ENCODE assay signal across 8 mouse cellular contexts in the genomic region with DNA sequence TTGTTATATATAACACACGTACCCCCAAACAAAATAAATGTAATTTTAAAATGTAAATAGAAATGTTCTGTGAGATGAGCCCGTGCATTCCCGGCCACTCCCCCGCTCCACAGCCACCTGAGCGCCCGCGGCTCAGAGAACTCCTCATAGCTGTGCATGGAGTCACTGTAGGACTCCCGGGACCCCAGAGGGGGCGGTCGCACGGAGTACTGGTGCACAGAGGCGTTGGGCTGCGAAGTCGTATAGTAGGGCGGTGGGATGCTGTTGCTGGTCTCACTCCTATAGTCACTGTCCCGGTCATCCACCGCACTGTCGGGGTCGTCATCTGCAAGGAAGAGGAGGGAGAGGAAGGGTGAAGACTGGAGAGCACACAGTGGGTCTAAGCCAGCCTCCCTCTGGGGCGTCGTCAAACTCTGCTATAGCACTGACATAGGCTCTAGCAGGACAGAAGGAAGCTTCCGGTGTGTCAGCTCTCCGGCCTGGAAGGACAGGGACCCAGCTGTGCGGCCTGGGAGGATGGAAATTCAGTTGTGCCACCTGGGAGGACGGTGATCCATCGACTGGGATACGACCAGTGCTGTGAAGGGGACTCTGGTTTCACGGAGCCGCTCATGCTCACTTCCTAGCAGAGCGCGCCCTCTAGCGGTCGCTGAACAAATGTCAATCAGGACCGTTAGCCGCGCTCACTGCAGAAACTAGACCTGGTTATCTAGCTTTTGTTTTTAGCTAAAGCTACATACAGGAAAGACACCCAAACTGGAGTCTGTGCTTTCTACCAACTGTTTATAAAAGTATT. TPM values are rescaled to one million over a fixed set of nuclear protein-coding genes. Genes with fewer than 3 reads are reported as not detected.
DNase-seq lines count a peak whose midpoint lies in the region; ATAC-seq and TF ChIP-seq lines count a peak whose summit lies in the region.

No protein-coding gene starts in this region.

- TF ChIP-seq POLR2A in bone marrow, adult 2 months (IDR thresholded peaks at IDR 0.05; ENCODE audit: borderline replicate concordance, control insufficient read depth, low read depth, low read length): no peak

- H3K9me3 ChIP-seq in embryonic facial prominence, embryonic 14.5 days (ENCODE audit: control insufficient read depth, low read length): no peaks in the 10 kb centered on the region
- H3K9me3 ChIP-seq in heart, embryonic 10.5 days: no peaks in the 10 kb centered on the region
- H3K9me3 ChIP-seq in kidney, embryonic 16.5 days (ENCODE audit: low read length): no peaks in the 10 kb centered on the region
- H3K9me3 ChIP-seq in liver, embryonic 12.5 days (replicated peaks): no peaks in the 10 kb centered on the region

- H3K27me3 ChIP-seq in C2C12 (ENCODE audit: control insufficient read depth, insufficient read depth, insufficient read length): peaks cover 3% of the 10 kb centered on the region
- peaks cover 46% of the 10 kb centered on the region for H3K27me3 ChIP-seq in embryonic facial prominence, embryonic 14.5 days (replicated peaks; ENCODE audit: control insufficient read depth, insufficient read depth, low read length)
- peaks cover 94% of the 10 kb centered on the region for H3K27me3 ChIP-seq in heart, embryonic 10.5 days (ENCODE audit: insufficient read depth, poor library complexity, severe bottlenecking)
- H3K27me3 ChIP-seq in kidney, embryonic 16.5 days (ENCODE audit: insufficient read depth, low read length): peaks cover 53% of the 10 kb centered on the region
- H3K27me3 ChIP-seq in liver, embryonic 12.5 days (replicated peaks): peaks cover 79% of the 10 kb centered on the region

- H3K36me3 ChIP-seq in C2C12 (ENCODE audit: control insufficient read depth, insufficient read depth): no peaks in the 10 kb centered on the region
- no peaks in the 10 kb centered on the region for H3K36me3 ChIP-seq in embryonic facial prominence, embryonic 14.5 days (ENCODE audit: control insufficient read depth, insufficient read depth, low read length)
- no peaks in the 10 kb centered on the region for H3K36me3 ChIP-seq in heart, embryonic 10.5 days
- no peaks in the 10 kb centered on the region for H3K36me3 ChIP-seq in kidney, embryonic 16.5 days (ENCODE audit: insufficient read depth, low read length)
- H3K36me3 ChIP-seq in liver, embryonic 12.5 days: no peaks in the 10 kb centered on the region

- peak; percentile 90 for DNase-seq in embryonic facial prominence, embryonic 14.5 days (ENCODE audit: low spot score)
- DNase-seq in heart, embryonic 10.5 days (ENCODE audit: low spot score): peak; percentile 91
- peak; percentile 93 for DNase-seq in naive thymus-derived CD4-positive, alpha-beta T cell, adult 2 months (ENCODE audit: low read depth)
- peak; percentile 78 to 95 for DNase-seq in spleen, postnatal 4 days (ENCODE audit: low spot score in 2 of 2)

- H3K27ac ChIP-seq in bone marrow, adult 2 months (ENCODE audit: control insufficient read depth, insufficient read depth, low read depth, low read length, poor library complexity): no peak overlapping the region
- no peak overlapping the region for H3K27ac ChIP-seq in embryonic facial prominence, embryonic 14.5 days (replicated peaks; ENCODE audit: low read depth, low read length)
- no peak overlapping the region for H3K27ac ChIP-seq in heart, embryonic 10.5 days
- H3K27ac ChIP-seq in kidney, embryonic 16.5 days (ENCODE audit: low read length): no peak overlapping the region
- no peak overlapping the region for H3K27ac ChIP-seq in liver, embryonic 12.5 days

- H3K79me3 ChIP-seq in C2C12 (ENCODE audit: low read depth): no peaks in the 10 kb centered on the region

- no peaks in the 10 kb centered on the region for H3K4me1 ChIP-seq in bone marrow, adult 2 months (ENCODE audit: control insufficient read depth, insufficient read depth, low read length)
- no peaks in the 10 kb centered on the region for H3K4me1 ChIP-seq in embryonic facial prominence, embryonic 14.5 days (ENCODE audit: control insufficient read depth, insufficient read depth, low read length)
- peaks cover 15% of the 10 kb centered on the region for H3K4me1 ChIP-seq in heart, embryonic 10.5 days
- H3K4me1 ChIP-seq in kidney, embryonic 16.5 days (ENCODE audit: insufficient read depth, low read length): peaks cover 7% of the 10 kb centered on the region
- H3K4me1 ChIP-seq in liver, embryonic 12.5 days: peaks cover 26% of the 10 kb centered on the region

- no peak overlapping the region for H3ac ChIP-seq in C2C12 (ENCODE audit: control insufficient read depth, insufficient read length, low read depth)

- no peak overlapping the region for H3K4me3 ChIP-seq in C2C12 (ENCODE audit: insufficient read depth, poor library complexity, severe bottlenecking)
- no peak overlapping the region for H3K4me3 ChIP-seq in bone marrow, adult 2 months (replicated peaks; ENCODE audit: control insufficient read depth, low read depth, low read length)
- no peak overlapping the region for H3K4me3 ChIP-seq in embryonic facial prominence, embryonic 14.5 days (ENCODE audit: low read depth, low read length)
- no peak overlapping the region for H3K4me3 ChIP-seq in heart, embryonic 10.5 days
- H3K4me3 ChIP-seq in kidney, embryonic 16.5 days (ENCODE audit: low read length): no peak overlapping the region
- no peak overlapping the region for H3K4me3 ChIP-seq in liver, embryonic 12.5 days

- H3K9ac ChIP-seq in embryonic facial prominence, embryonic 14.5 days (ENCODE audit: low read depth, low read length): no peak overlapping the region
- no peak overlapping the region for H3K9ac ChIP-seq in kidney, embryonic 16.5 days (replicated peaks; ENCODE audit: low read length)
- H3K9ac ChIP-seq in liver, embryonic 12.5 days: no peak overlapping the region

- ATAC-seq in embryonic facial prominence, embryonic 14.5 days (ENCODE audit: low read depth): peak; percentile 77
- ATAC-seq in kidney, embryonic 16.5 days (ENCODE audit: low FRiP score, low TSS enrichment): peak; percentile 42
- peak; percentile 33; the same call in 1 of the 2 replicates for ATAC-seq in liver, embryonic 12.5 days

- H3K79me2 ChIP-seq in C2C12 (ENCODE audit: control insufficient read depth, insufficient read depth): no peaks in the 10 kb centered on the region

- peak; percentile 78 for TF ChIP-seq CTCF in C2C12 (IDR thresholded peaks at IDR 0.05; ENCODE audit: control insufficient read depth, insufficient read depth, insufficient read length)
- TF ChIP-seq CTCF in bone marrow, adult 2 months (IDR thresholded peaks at IDR 0.05; ENCODE audit: control insufficient read depth, insufficient read depth, low read length): peak; percentile 94

- WGBS in bone marrow, adult 2 months: 20% methylated on average over 36 of the region's 36 CpGs
- WGBS in embryonic facial prominence, embryonic 14.5 days: 6% methylated on average over 34 of the region's 36 CpGs
- 9% methylated on average over 36 of the region's 36 CpGs for WGBS in heart, embryonic 10.5 days
- WGBS in kidney, embryonic 16.5 days: 7% methylated on average over 36 of the region's 36 CpGs
- 10% methylated on average over 36 of the region's 36 CpGs for WGBS in liver, embryonic 12.5 days (ENCODE audit: insufficient replicate concordance)

- peak overlapping the region; percentile 23 for H3K4me2 ChIP-seq in embryonic facial prominence, embryonic 14.5 days (ENCODE audit: low read depth, low read length)
- H3K4me2 ChIP-seq in kidney, embryonic 16.5 days (replicated peaks; ENCODE audit: low read depth, low read length): no peak overlapping the region
- H3K4me2 ChIP-seq in liver, embryonic 12.5 days: peak overlapping the region; percentile 28; the same call in 1 of the 2 replicates

RNA-seq across cellular contexts. Expression of gene Unc13a, which starts 11.0 kb away (rescaled TPM):
- 1.5 TPM for polyA plus RNA-seq in C2C12 (2012; fragmentation: generic; extraction: Trizol)
- polyA plus RNA-seq in bone marrow, adult 2 months (2011; ENCODE audit: insufficient read depth, insufficient read length, low replicate concordance, missing spikeins): 0.18 TPM in 1 of 2 replicates, not detected in the other
- 1.1 and 1.4 TPM in 2 replicates for polyA plus RNA-seq in embryonic facial prominence, embryonic 14.5 days (2014; fragmentation: Nextera tagmentation; extraction: Ambion mirVana)
- 0.31 and 0.48 TPM in 2 replicates for polyA plus RNA-seq in heart, embryonic 10.5 days (2016; fragmentation: Nextera tagmentation; extraction: Ambion mirVana)
- 0.55 and 0.94 TPM in 2 replicates for polyA plus RNA-seq in kidney, embryonic 16.5 days (2015; fragmentation: Nextera tagmentation; extraction: Ambion mirVana)
- 0.22 and 0.31 TPM in 2 replicates for polyA plus RNA-seq in liver, embryonic 12.5 days (2016; fragmentation: Nextera tagmentation; extraction: Ambion mirVana)

RNA-seq across cellular contexts. Expression of gene Jak3, which starts 15.6 kb away (rescaled TPM):
- 1.2 TPM for polyA plus RNA-seq in C2C12 (2012; fragmentation: generic; extraction: Trizol)
- polyA plus RNA-seq in bone marrow, adult 2 months (2011; ENCODE audit: insufficient read depth, insufficient read length, low replicate concordance, missing spikeins): 7.5 and 15.6 TPM in 2 replicates
- polyA plus RNA-seq in embryonic facial prominence, embryonic 14.5 days (2014; fragmentation: Nextera tagmentation; extraction: Ambion mirVana): 4.8 and 5.2 TPM in 2 replicates
- 6.7 and 9.7 TPM in 2 replicates for polyA plus RNA-seq in heart, embryonic 10.5 days (2016; fragmentation: Nextera tagmentation; extraction: Ambion mirVana)
- 6.6 and 7.5 TPM in 2 replicates for polyA plus RNA-seq in kidney, embryonic 16.5 days (2015; fragmentation: Nextera tagmentation; extraction: Ambion mirVana)
- polyA plus RNA-seq in liver, embryonic 12.5 days (2016; fragmentation: Nextera tagmentation; extraction: Ambion mirVana): 9.2 and 10.4 TPM in 2 replicates

RNA-seq across cellular contexts. Expression of gene Insl3, which starts 28.5 kb away (rescaled TPM):
- 0.14 TPM for polyA plus RNA-seq in C2C12 (2012; fragmentation: generic; extraction: Trizol)
- 10.2 and 16.7 TPM in 2 replicates for polyA plus RNA-seq in bone marrow, adult 2 months (2011; ENCODE audit: insufficient read depth, insufficient read length, low replicate concordance, missing spikeins)
- 1.0 TPM in 1 of 2 replicates, not detected in the other for polyA plus RNA-seq in embryonic facial prominence, embryonic 14.5 days (2014; fragmentation: Nextera tagmentation; extraction: Ambion mirVana)
- 0.99 and 1.5 TPM in 2 replicates for polyA plus RNA-seq in heart, embryonic 10.5 days (2016; fragmentation: Nextera tagmentation; extraction: Ambion mirVana)
- polyA plus RNA-seq in kidney, embryonic 16.5 days (2015; fragmentation: Nextera tagmentation; extraction: Ambion mirVana): 1.3 and 7.7 TPM in 2 replicates
- polyA plus RNA-seq in liver, embryonic 12.5 days (2016; fragmentation: Nextera tagmentation; extraction: Ambion mirVana): 1.5 and 2.1 TPM in 2 replicates

RNA-seq across cellular contexts. Expression of gene B3gnt3, which starts 41.1 kb away (rescaled TPM):
- 0.02 TPM for polyA plus RNA-seq in C2C12 (2012; fragmentation: generic; extraction: Trizol)
- polyA plus RNA-seq in bone marrow, adult 2 months (2011; ENCODE audit: insufficient read depth, insufficient read length, low replicate concordance, missing spikeins): 1.3 and 2.3 TPM in 2 replicates
- polyA plus RNA-seq in embryonic facial prominence, embryonic 14.5 days (2014; fragmentation: Nextera tagmentation; extraction: Ambion mirVana): 0.84 and 0.87 TPM in 2 replicates
- 1.6 and 2.9 TPM in 2 replicates for polyA plus RNA-seq in heart, embryonic 10.5 days (2016; fragmentation: Nextera tagmentation; extraction: Ambion mirVana)
- 3.3 and 4.2 TPM in 2 replicates for polyA plus RNA-seq in kidney, embryonic 16.5 days (2015; fragmentation: Nextera tagmentation; extraction: Ambion mirVana)
- 3.6 and 4.2 TPM in 2 replicates for polyA plus RNA-seq in liver, embryonic 12.5 days (2016; fragmentation: Nextera tagmentation; extraction: Ambion mirVana)

RNA-seq across cellular contexts. Expression of gene Colgalt1, which starts 49.7 kb away (rescaled TPM):
- polyA plus RNA-seq in C2C12 (2012; fragmentation: generic; extraction: Trizol): 72.3 TPM
- polyA plus RNA-seq in bone marrow, adult 2 months (2011; ENCODE audit: insufficient read depth, insufficient read length, low replicate concordance, missing spikeins): 31.8 and 53.0 TPM in 2 replicates
- 107 and 112 TPM in 2 replicates for polyA plus RNA-seq in embryonic facial prominence, embryonic 14.5 days (2014; fragmentation: Nextera tagmentation; extraction: Ambion mirVana)
- 54.4 and 60.5 TPM in 2 replicates for polyA plus RNA-seq in heart, embryonic 10.5 days (2016; fragmentation: Nextera tagmentation; extraction: Ambion mirVana)
- polyA plus RNA-seq in kidney, embryonic 16.5 days (2015; fragmentation: Nextera tagmentation; extraction: Ambion mirVana): 77.6 and 78.5 TPM in 2 replicates
- 29.0 and 30.1 TPM in 2 replicates for polyA plus RNA-seq in liver, embryonic 12.5 days (2016; fragmentation: Nextera tagmentation; extraction: Ambion mirVana)
